In genomic region chr12:86800765-86801147, GRCm38 (mm10) we compare ENCODE assay signal across 8 mouse cellular contexts.
DNase-seq lines count a peak whose midpoint lies in the region; ATAC-seq and TF ChIP-seq lines count a peak whose summit lies in the region.

No protein-coding gene starts in this region.

- WGBS in bone marrow, adult 2 months, result 1% methylated on average over 7 of the region's 7 CpGs
- WGBS in lung, embryonic 15.5 days, result 6% methylated on average over 7 of the region's 7 CpGs

- no peaks in the 10 kb centered on the region for H3K36me3 ChIP-seq in lung, embryonic 15.5 days

- TF ChIP-seq POLR2A in bone marrow, adult 2 months (IDR thresholded peaks at IDR 0.05; ENCODE audit: borderline replicate concordance, control insufficient read depth, low read depth, low read length), result no peak

- no peak for TF ChIP-seq CTCF in left cerebral cortex, adult 2 months (IDR thresholded peaks at IDR 0.05)
- TF ChIP-seq CTCF in bone marrow, adult 2 months (IDR thresholded peaks at IDR 0.05; ENCODE audit: control insufficient read depth, insufficient read depth, low read length), result no peak
- no peak for TF ChIP-seq CTCF in gastrocnemius, adult 2 months (IDR thresholded peaks at IDR 0.05)

- peaks cover 8% of the 10 kb centered on the region for H3K4me1 ChIP-seq in bone marrow, adult 2 months (ENCODE audit: control insufficient read depth, insufficient read depth, low read length)
- H3K4me1 ChIP-seq in lung, embryonic 15.5 days, result peaks cover 78% of the 10 kb centered on the region

- H3K4me3 ChIP-seq in left cerebral cortex, adult 2 months, result no peak overlapping the region
- no peak overlapping the region for H3K4me3 ChIP-seq in bone marrow, adult 2 months (replicated peaks; ENCODE audit: control insufficient read depth, low read depth, low read length)
- H3K4me3 ChIP-seq in gastrocnemius, adult 2 months, result peak overlapping the region; percentile 68
- H3K4me3 ChIP-seq in lung, embryonic 15.5 days, result peak overlapping the region; percentile 13

- H3K27me3 ChIP-seq in lung, embryonic 15.5 days, result no peaks in the 10 kb centered on the region

- peak overlapping the region; percentile 99 for H3K27ac ChIP-seq in left cerebral cortex, adult 2 months
- peak overlapping the region; percentile 14 for H3K27ac ChIP-seq in bone marrow, adult 2 months (ENCODE audit: control insufficient read depth, insufficient read depth, low read depth, low read length, poor library complexity)
- peak overlapping the region; percentile 99 for H3K27ac ChIP-seq in gastrocnemius, adult 2 months
- peak overlapping the region; percentile 99 for H3K27ac ChIP-seq in lung, embryonic 15.5 days

- H3K9me3 ChIP-seq in lung, embryonic 15.5 days, result no peaks in the 10 kb centered on the region

- peak overlapping the region; percentile 55 for H3K4me2 ChIP-seq in lung, embryonic 15.5 days

- ATAC-seq in inflammation-experienced regulatory T-cells, adult 6 months, result peak; percentile 62
- peak; percentile 81 for ATAC-seq in lung, embryonic 15.5 days (ENCODE audit: borderline replicate concordance, extremely low read depth, low FRiP score, low TSS enrichment)

- intact Hi-C loops in left cerebral cortex, adult 2 months (cut with DNase I), result loop anchor here (1.0 kb wide), 3 partner anchors 24 to 94 kb away; partner anchors contain the start of gene Irf2bpl
- intact Hi-C loops in left cerebral cortex, postnatal 36 days (cut with DNase I), result loop anchor here (2.0 kb wide), 1 partner anchor 84 kb away; the partner anchor contains the start of gene Irf2bpl
- intact Hi-C loops in gastrocnemius, adult 2 months (cut with DNase I), result loop anchor here (2.0 kb wide), 1 partner anchor 32 kb away; no protein-coding TSS in a partner anchor

- peak overlapping the region; percentile 35; the same call in 1 of the 2 replicates for H3K9ac ChIP-seq in lung, embryonic 15.5 days

- DNase-seq in left cerebral cortex, adult 2 months (ENCODE audit: extremely low spot score in 1 of 2, low spot score in 2 of 2), result no peak
- DNase-seq in left cerebral cortex, postnatal 36 days (ENCODE audit: low spot score in 2 of 2), result no peak
- DNase-seq in gastrocnemius, adult 2 months, result peak; percentile 86
- DNase-seq in skeletal muscle tissue, adult 2 months (ENCODE audit: low read depth, low spot score), result peak; percentile 95
- no peak for DNase-seq in right cerebral cortex, postnatal 4 days

Comparison
In these comparisons a context has a peak if more than half of its experiments do, and no peak if none do; other contexts are left out.
1. DNase-seq: peak in gastrocnemius, adult 2 months (single experiment) and skeletal muscle tissue, adult 2 months (single experiment); none in left cerebral cortex, adult 2 months (0 of 2), left cerebral cortex, postnatal 36 days (0 of 2) and right cerebral cortex, postnatal 4 days (single experiment).
2. H3K27ac ChIP-seq: peak in every context shown above with its lines; median percentile 99 in left cerebral cortex, adult 2 months; 99 in gastrocnemius, adult 2 months; 99 in lung, embryonic 15.5 days; 14 in bone marrow, adult 2 months.
3. H3K4me3 ChIP-seq: peak in gastrocnemius, adult 2 months (single experiment) and lung, embryonic 15.5 days (single experiment); none in left cerebral cortex, adult 2 months (single experiment) and bone marrow, adult 2 months (single experiment).